Mouse (Mus musculus) liver, postnatal 0 days (tissue): ENCODE measurements around the gene Kri1. TPM values are rescaled to one million over a fixed set of nuclear protein-coding genes. Genes with fewer than 3 reads are reported as not detected.

Source experiments
- ATAC-seq: fragments of 200-750 bp; cut with Nextera tagmentation; 2 replicates; pipeline ENCODE4 v1.8.0; 2017; ENCODE audit warnings: mild to moderate bottlenecking, moderate library complexity
- DNase-seq: peaks from one replicate; pipeline ENCODE4 v3.0.0-alpha.2; 2016
- H3K27ac ChIP-seq: fragments of 300-500 bp; sonication (generic); 2 replicates; pipeline ENCODE4 v1.5.1; 2014; ENCODE audit warnings: antibody characterized with exemption, moderate library complexity, mild to moderate bottlenecking, low read depth
- H3K27me3 ChIP-seq: fragments of 300-500 bp; sonication (generic); 2 replicates; pipeline ENCODE4 v1.6.1; 2014; ENCODE audit warnings: low read length, control low read depth, mixed read lengths; ENCODE audit not compliant: insufficient read depth
- H3K36me3 ChIP-seq: fragments of 300-500 bp; sonication (generic); replicated peaks from 2 replicates; pipeline ENCODE4 v1.6.1; 2014; ENCODE audit warnings: mild to moderate bottlenecking, control low read depth, low read length, moderate library complexity, mixed read lengths; ENCODE audit not compliant: insufficient read depth
- H3K4me1 ChIP-seq: fragments of 300-500 bp; sonication (generic); 2 replicates; pipeline ENCODE4 v1.6.1; 2014; ENCODE audit warnings: antibody characterized with exemption, mild to moderate bottlenecking, control low read depth; ENCODE audit not compliant: insufficient read depth
- H3K4me2 ChIP-seq: fragments of 300-500 bp; sonication (generic); 2 replicates; pipeline ENCODE4 v1.6.1; 2014; ENCODE audit warnings: low read depth, mild to moderate bottlenecking, low read length, moderate library complexity, mixed read lengths
- H3K4me3 ChIP-seq: fragments of 300-500 bp; sonication (generic); 2 replicates; pipeline ENCODE4 v1.5.1; 2014; ENCODE audit warnings: low read depth, low read length
- H3K9ac ChIP-seq: fragments of 300-500 bp; sonication (generic); replicated peaks from 2 replicates; pipeline ENCODE4 v1.6.1; 2014; ENCODE audit warnings: mild to moderate bottlenecking, moderate library complexity
- H3K9me3 ChIP-seq: fragments of 300-500 bp; sonication (generic); 2 replicates; pipeline ENCODE4 v1.6.1; 2016; ENCODE audit warnings: mild to moderate bottlenecking, control low read depth, low read length, mixed read lengths
- CTCF ChIP-seq: sonication (generic); IDR thresholded peaks from 2 replicates; pipeline ENCODE4 v1.5.1; 2016; ENCODE audit warnings: antibody characterized with exemption, low read depth
- EP300 ChIP-seq: IDR thresholded peaks from 2 replicates; pipeline ENCODE4 v1.6.1; 2016; ENCODE audit warnings: antibody characterized with exemption, low read depth, mild to moderate bottlenecking
- WGBS: fragments of 180-500 bp; shearing (Covaris S2); extraction: QIAGEN DNeasy Blood & Tissue Kit; methylation state at CpG from one replicate; pipeline ENCODE4 v1.1.7; 2014; ENCODE audit not compliant: insufficient replicate concordance; 5-methylcytosine and 5-hydroxymethylcytosine counted together
- polyA plus RNA-seq: library from polyadenylated mRNA; unstranded; fragments of >200 nt; fragmentation: Nextera tagmentation; extraction: Ambion mirVana; gene quantifications from 2 replicates; pipeline ENCODE4 v1.2.1, GENCODE M21; 2015

Kri1 gene
- polyA plus RNA-seq, 1 experiment from 2014 or later = 5.3 TPM

DNA sequence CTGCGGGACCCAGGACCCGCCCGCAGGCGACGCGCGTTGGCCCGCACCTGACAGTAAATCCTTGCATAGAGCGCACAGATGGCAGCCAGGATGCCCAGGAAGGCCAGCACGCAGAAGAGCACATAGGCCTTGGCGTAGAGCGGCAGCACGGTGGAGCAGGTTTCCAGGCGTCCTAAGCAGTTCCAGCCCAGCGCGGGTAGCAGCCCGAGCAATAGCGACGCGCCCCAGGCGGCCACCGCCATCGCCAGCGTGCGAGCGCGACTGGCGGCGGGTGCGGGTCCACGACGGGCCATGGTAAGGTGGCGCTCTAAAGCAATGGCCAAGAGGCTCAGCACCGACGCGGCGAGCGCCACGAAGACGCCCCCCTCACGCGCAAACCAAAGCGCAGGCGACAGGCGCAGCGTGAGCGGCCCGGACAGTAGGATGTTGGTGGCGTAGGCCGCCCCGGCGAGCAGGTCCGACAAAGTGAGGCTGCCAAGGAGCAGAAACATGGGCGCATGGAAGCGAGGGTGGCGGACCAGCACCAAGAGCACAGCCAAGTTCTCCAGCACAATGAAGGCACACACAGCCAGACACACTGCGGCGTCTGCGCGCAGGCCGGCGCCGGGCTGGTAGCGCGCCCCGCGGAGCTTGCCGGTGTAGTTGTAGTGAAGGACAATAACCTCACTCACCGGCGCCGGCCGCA lies 43.2 kb downstream of the Kri1 start:
- Histone ChIP-seq H3K27ac (no peak overlapping the region), H3K9ac (no peak overlapping the region; the same call in 1 of the 2 replicates), H3K4me1 (peaks cover 28% of the 10 kb centered on the region), H3K36me3 (no peaks in the 10 kb centered on the region), H3K4me3 (peak overlapping the region; percentile 53), H3K27me3 (peaks cover 63% of the 10 kb centered on the region), H3K4me2 (peak overlapping the region; percentile 76), H3K9me3 (no peaks in the 10 kb centered on the region)
- DNase-seq = no peak
- WGBS = 1% methylated on average over 71 of the region's 72 CpGs
- TF ChIP-seq CTCF (no peak), EP300 (no peak)
- ATAC-seq = no peak

DNA sequence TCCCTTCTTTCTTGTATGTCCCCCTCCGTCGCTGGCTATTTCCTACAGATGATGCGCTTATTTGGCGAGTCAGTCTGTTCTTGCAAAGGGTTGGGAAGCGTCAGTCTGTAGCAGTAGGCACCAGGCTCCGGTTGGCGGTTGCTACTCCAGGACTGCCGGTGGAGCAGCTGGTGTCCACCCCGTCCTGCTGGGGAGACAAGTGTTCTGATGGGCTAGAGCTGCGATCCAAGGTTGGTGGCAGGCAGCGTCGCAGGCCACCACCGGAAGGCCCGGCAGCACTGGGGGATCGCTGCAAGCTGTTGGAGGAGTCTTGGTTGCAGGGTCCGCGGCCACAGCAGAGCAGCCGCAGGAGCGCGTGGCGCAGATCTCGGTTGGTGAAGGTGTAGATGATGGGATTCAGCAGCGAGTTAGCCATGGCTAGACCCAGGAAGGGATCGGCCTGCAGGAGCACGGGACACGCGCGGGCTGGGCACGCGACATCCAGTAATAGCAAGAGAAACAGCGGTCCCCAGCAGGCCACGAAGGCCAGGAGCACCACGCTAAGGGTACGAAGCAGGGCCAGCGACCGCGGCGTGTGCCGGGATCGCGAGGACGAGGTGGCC lies 43.8 kb downstream of the Kri1 start:
- Histone ChIP-seq H3K4me3 (peak overlapping the region; percentile 53), H3K27ac (no peak overlapping the region), H3K9ac (no peak overlapping the region), H3K9me3 (no peaks in the 10 kb centered on the region), H3K4me2 (peak overlapping the region; percentile 76), H3K36me3 (no peaks in the 10 kb centered on the region), H3K4me1 (peaks cover 30% of the 10 kb centered on the region), H3K27me3 (peaks cover 56% of the 10 kb centered on the region)
- TF ChIP-seq EP300 (no peak), CTCF (no peak)
- 14% methylated on average over 42 of the region's 42 CpGs for WGBS
- no peak for DNase-seq
- ATAC-seq = no peak

DNA sequence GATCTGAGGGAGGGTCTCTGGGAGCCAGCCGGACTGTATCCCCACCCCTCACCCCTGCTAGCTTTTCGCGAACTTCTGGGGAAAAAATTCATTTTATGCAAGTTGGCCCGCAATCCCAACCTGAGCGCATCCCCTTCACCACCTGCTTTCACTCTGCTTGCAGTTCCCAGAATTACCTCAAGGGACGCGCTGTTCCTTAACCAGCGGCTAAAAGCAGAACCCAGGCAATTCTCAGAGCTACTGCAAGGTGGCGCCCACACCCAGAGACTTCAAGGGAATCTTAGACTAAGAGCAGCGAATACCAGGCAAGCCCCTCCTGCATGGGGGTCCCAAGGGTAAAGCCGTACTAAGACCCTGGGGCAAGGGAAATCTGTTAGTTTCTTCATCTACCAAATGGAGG lies 46.4 kb downstream of the Kri1 start:
- Histone ChIP-seq H3K4me2 (no peak overlapping the region), H3K27me3 (peaks cover 37% of the 10 kb centered on the region), H3K27ac (no peak overlapping the region), H3K9ac (no peak overlapping the region), H3K36me3 (0 out of 2 replicates have a peak, but pooled peaks cover 3% of the 10 kb centered on the region), H3K4me1 (peaks cover 33% of the 10 kb centered on the region), H3K4me3 (no peak overlapping the region), H3K9me3 (no peaks in the 10 kb centered on the region)
- WGBS = 6% methylated on average over 11 of the region's 11 CpGs
- ATAC-seq (no peak), DNase-seq (peak; percentile 91)
- TF ChIP-seq EP300 (no peak), CTCF (peak; percentile 100)

DNA sequence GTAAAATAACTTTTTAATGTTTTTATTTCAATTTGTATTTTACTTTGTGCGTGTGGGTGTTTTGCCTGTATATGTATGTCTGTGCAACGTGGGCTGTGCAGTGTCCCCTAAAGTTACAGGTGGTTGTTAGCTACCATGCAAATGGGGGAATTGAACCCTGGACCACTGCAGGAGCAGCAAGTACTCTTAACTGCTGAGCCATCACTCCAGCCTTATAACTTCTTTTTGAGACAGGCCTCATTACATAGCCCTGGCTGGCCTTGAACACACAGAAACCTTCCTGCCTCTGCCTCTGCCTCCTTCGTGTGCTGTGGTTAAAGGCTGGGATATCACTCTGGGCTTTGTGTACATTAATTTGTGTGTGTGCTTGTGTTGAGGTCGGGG lies 48.3 kb downstream of the Kri1 start:
- Histone ChIP-seq H3K27ac (peak overlapping the region; percentile 97), H3K4me3 (peak overlapping the region; percentile 86)

DNA sequence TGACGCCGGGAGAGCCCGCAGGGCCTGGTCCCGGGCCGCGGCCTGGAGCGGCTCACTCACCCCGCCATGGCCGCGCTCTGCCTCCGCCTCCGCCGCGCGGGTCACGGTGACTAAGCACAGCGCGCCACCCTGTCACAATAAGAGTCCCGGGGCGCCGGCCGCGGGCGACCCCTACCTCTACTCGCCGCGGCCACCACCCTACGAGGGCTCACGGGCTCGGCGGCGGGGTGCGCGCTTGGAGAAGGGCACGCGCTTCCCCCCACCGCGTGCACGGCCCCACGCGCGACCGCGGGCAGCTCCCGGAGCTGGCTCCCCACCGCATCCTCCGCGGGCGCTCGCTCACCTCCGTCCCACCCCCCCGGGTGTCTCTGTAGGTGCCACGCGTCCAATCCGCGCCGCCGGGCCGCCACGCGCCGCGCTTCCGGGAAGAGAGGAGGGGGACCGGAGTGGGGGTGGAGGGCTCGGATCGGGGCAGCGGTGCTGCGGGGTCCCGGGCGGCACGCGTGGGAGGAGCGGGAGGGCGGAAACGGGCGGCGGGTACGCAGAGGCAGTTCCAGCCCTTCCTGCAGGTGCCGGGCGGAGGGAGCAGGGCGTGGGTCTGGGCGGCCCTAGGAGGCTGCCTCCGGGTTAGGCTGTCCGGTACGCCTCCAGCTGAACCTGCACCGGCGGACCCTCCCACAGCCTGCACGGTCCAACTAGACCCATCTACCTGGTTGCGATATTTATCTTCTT lies 48.9 kb downstream of the Kri1 start, which contains the start of gene Keap1:
Keap1 (minus strand) TSS at position 629 of the 732 bp plus-strand sequence.
- peak; percentile 89 for DNase-seq
- 4% methylated on average over 60 of the region's 90 CpGs for WGBS
- Histone ChIP-seq H3K4me2 (peak within 1 kb of the TSS; percentile 77), H3K9ac (peak within 1 kb of the TSS; percentile 94), H3K4me1 (peaks cover 30% of the 10 kb centered on the region), H3K27me3 (peaks cover 14% of the 10 kb centered on the region), H3K9me3 (no peaks in the 10 kb centered on the region), H3K27ac (peak within 1 kb of the TSS; percentile 97), H3K4me3 (peak within 1 kb of the TSS; percentile 86), H3K36me3 (peaks cover 7% of the 10 kb centered on the region; the same call in 1 of the 2 replicates)
- peak; percentile 89 for ATAC-seq
- TF ChIP-seq EP300 (no peak), CTCF (no peak; the same call in 1 of the 2 replicates)

More for the DNA sequence above, 48.3 kb downstream of the Kri1 start:
- no peaks in the 10 kb centered on the region for H3K9me3 ChIP-seq
- WGBS = 23% methylated on average over 4 of the region's 4 CpGs
- no peak for DNase-seq
- peak overlapping the region; percentile 94 for H3K9ac ChIP-seq
- H3K4me2 ChIP-seq = peak overlapping the region; percentile 77
- peaks cover 20% of the 10 kb centered on the region for H3K27me3 ChIP-seq
- no peak for ATAC-seq
- H3K36me3 ChIP-seq = 0 out of 2 replicates have a peak, but pooled peaks cover 7% of the 10 kb centered on the region
- H3K4me1 ChIP-seq = peaks cover 34% of the 10 kb centered on the region
- no peak for TF ChIP-seq EP300
- no peak for TF ChIP-seq CTCF

DNA sequence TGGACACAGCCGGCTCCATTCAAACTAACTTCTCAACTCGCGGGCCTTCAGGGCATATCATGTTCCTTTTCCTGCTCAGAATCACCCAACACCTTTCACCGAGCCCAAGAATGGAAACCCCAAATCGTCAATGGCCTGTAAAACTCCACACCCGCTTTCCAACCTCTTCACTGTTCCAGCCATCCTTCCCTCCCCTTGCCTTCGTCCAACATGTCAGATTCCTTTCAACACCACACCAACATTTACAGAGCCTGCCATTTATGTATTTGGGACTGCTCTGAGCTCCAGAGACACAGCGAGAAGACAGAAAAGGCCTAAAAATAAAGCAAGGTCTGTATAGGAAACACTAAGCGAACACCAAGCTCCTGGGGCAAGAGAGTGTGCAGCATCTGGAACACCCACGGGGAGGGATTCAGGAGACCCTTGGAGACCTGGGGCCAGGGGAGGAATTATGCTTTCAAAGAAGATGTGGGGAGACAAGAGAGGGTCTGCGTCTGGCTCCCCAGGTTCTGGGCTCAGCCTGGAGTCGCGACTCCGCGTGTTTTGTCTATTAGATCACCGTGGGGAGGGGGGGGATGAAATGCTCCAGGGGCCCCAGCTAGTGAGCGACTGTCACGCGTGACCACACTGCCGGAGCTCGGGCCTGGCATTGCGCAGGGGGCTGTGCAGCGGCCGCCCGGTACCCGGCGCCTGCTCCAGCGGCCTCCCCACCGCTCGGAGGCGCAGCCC lies 49.6 kb downstream of the Kri1 start:
- H3K4me2 ChIP-seq = peak overlapping the region; percentile 77
- DNase-seq (no peak), ATAC-seq (peak; percentile 3)
- peaks cover 30% of the 10 kb centered on the region for H3K4me1 ChIP-seq
- peak overlapping the region; percentile 94 for H3K9ac ChIP-seq
- H3K36me3 ChIP-seq = peaks cover 14% of the 10 kb centered on the region
- WGBS = under 1% methylated on average over 27 of the region's 31 CpGs
- peak overlapping the region; percentile 86 for H3K4me3 ChIP-seq
- peak overlapping the region; percentile 97 for H3K27ac ChIP-seq
- H3K9me3 ChIP-seq = no peaks in the 10 kb centered on the region
- peaks cover 7% of the 10 kb centered on the region for H3K27me3 ChIP-seq
- TF ChIP-seq CTCF (no peak), EP300 (no peak)
